Mouse (Mus musculus): Measurements from ENCODE around the gene Zfp692. TPM values are rescaled to one million over a fixed set of nuclear protein-coding genes. Genes with fewer than 3 reads are reported as not detected.
A peak's percentile ranks its signal among the peaks of the same experiment; 100 is the strongest.
"Not testable (repeated sequence)": the region's sequence is repeated elsewhere in the genome, so short reads cannot be mapped to it uniquely, and the experiment has no call there.

The Zfp692 gene
- polyA plus RNA-seq, 1 experiment from 2014 or later: 25.6 TPM

DNA sequence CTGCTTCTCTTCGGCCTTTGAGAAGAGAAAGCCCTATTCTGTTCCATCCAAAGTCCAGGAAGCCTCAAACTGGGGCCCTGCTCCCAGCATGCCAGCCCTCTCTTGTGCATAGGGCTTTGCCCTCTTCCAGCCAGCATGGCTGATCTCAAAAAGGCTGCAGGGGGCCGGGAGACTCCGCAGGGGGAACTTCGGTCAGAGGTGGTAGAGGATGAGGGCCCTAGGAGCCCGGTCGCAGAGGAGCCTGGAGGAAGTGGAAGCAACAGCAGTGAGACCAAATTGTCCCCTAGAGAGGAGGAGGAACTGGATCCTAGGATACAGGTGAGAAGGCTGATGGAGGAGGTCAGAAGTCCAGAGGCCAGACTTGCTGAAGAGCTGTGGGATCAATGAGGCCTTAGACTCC is 24.7 kb downstream of the Zfp692 start:
- ATAC-seq (ENCODE audit: low read depth): 0 out of 2 replicates have a peak, but pooled peaks have one; percentile 0
- H3K27ac ChIP-seq (replicated peaks): no peak overlapping the region
- peaks cover 49% of the 10 kb centered on the region for H3K36me3 ChIP-seq
- H3K9me3 ChIP-seq: no peaks in the 10 kb centered on the region
- H3K9ac ChIP-seq: peak overlapping the region; percentile 89
- no peaks in the 10 kb centered on the region for H3K27me3 ChIP-seq
- peak overlapping the region; percentile 94 for H3K4me3 ChIP-seq
- peaks cover 51% of the 10 kb centered on the region for H3K4me1 ChIP-seq (replicated peaks)
- H3K4me2 ChIP-seq: peak overlapping the region; percentile 98
- WGBS: 82% methylated on average over 6 of the region's 6 CpGs

DNA sequence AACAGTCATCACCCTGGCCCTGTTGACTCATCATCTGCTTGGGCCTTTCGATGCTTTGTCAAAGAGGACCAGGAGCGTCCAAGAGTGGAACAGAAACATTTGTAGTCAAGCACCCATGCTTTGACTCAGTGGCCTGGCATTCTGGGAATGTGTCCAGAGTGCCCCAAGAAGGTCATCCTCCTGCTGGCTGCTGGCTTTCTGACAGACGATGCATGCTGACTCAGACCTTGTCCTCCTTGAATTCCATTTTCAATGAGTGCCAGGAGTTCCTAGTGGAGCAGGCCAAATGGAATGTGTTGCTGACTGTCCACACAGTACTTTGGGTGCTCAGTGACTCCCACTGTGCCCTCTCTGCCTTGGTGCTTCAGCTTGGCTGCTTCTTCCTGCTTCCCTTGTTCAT is 27.9 kb downstream of the Zfp692 start:
- 85% methylated on average over 3 of the region's 3 CpGs for WGBS
- Histone ChIP-seq H3K4me3 (no peak overlapping the region), H3K27me3 (no peaks in the 10 kb centered on the region), H3K4me1 (replicated peaks) (peaks cover 34% of the 10 kb centered on the region), H3K4me2 (no peak overlapping the region), H3K9me3 (no peaks in the 10 kb centered on the region), H3K36me3 (peaks cover 58% of the 10 kb centered on the region), H3K9ac (no peak overlapping the region), H3K27ac (replicated peaks) (no peak overlapping the region)
- ATAC-seq (ENCODE audit: low read depth): no peak

DNA sequence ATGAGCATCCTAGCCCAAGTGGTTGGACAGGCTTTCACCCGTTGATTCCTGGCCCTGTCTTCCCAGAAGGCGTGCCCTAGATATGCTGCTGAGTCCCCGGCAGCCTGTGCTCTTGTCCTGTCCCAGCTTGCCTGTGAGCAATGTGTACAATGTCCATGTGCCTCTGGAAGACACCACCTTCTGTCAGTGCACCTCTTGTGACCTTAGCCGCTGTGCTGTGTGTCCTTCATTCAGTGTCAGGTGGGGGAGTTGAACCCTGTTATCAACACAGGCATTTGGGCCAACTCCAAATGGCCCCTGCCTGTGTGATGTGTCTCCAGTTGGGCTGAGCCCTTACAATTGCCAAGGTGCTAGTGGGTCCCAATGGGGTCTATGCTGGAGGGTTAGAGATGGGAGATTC is 39.9 kb downstream of the Zfp692 start:
- H3K9me3 ChIP-seq: no peaks in the 10 kb centered on the region
- WGBS: 91% methylated on average over 4 of the region's 4 CpGs
- no peak overlapping the region for H3K27ac ChIP-seq (replicated peaks)
- no peak for ATAC-seq (ENCODE audit: low read depth)
- no peak overlapping the region for H3K9ac ChIP-seq
- H3K27me3 ChIP-seq: no peaks in the 10 kb centered on the region
- H3K36me3 ChIP-seq: peaks cover 63% of the 10 kb centered on the region
- H3K4me1 ChIP-seq (replicated peaks): no peaks in the 10 kb centered on the region
- no peak overlapping the region for H3K4me2 ChIP-seq
- H3K4me3 ChIP-seq: no peak overlapping the region

DNA sequence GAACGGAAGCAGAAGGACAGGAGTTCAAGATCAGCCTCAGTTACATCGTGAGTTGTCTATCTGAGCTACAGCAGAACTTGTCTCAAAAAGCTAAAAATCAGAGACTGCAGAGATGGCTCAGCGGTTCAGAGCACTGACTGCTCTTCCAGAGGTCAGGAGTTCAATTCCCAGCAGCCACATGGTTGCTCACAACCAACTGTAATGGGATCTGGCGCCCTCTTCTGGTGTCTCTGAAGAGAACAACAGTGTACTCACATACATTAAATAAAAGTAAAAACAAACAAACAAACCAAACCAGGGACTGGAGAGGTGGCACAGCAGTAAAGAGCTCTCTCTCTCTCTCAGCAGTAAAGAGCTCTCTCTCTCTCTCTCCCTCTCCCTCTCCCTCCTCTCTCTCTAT is 43.8 kb downstream of the Zfp692 start:
- no peak overlapping the region for H3K4me3 ChIP-seq
- 77% methylated on average over 4 of the region's 4 CpGs for WGBS
- H3K9ac ChIP-seq: no peak overlapping the region
- H3K4me1 ChIP-seq (replicated peaks): no peaks in the 10 kb centered on the region
- no peak overlapping the region for H3K27ac ChIP-seq (replicated peaks)
- H3K4me2 ChIP-seq: no peak overlapping the region
- no peak for ATAC-seq (ENCODE audit: low read depth)
- peaks cover 34% of the 10 kb centered on the region for H3K36me3 ChIP-seq
- H3K27me3 ChIP-seq: no peaks in the 10 kb centered on the region
- no peaks in the 10 kb centered on the region for H3K9me3 ChIP-seq

DNA sequence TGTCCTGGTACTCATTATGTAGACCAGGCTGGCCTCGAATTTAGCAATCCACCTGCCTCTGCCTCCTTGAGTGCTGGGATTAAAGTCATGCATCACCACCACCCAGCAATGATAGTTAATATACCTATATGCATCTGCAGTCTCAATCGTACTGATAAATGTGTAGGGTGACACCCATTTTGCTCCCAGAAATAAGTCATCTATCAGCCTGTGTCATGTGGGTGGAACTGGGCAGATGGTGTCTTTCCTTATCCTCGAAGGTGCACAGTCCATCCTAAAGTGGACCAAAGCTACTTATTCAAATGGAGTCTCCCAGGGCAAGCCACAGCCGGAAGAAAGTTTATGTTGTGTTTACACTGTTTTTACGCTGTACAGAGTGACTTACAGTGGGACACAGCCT is 44.3 kb downstream of the Zfp692 start:
- no peak for ATAC-seq (ENCODE audit: low read depth)
- Histone ChIP-seq H3K27me3 (no peaks in the 10 kb centered on the region), H3K36me3 (peaks cover 28% of the 10 kb centered on the region), H3K9me3 (no peaks in the 10 kb centered on the region), H3K9ac (no peak overlapping the region), H3K4me1 (replicated peaks) (no peaks in the 10 kb centered on the region), H3K4me2 (no peak overlapping the region), H3K4me3 (no peak overlapping the region), H3K27ac (replicated peaks) (no peak overlapping the region)
- WGBS: 88% methylated on average over 5 of the region's 5 CpGs

DNA sequence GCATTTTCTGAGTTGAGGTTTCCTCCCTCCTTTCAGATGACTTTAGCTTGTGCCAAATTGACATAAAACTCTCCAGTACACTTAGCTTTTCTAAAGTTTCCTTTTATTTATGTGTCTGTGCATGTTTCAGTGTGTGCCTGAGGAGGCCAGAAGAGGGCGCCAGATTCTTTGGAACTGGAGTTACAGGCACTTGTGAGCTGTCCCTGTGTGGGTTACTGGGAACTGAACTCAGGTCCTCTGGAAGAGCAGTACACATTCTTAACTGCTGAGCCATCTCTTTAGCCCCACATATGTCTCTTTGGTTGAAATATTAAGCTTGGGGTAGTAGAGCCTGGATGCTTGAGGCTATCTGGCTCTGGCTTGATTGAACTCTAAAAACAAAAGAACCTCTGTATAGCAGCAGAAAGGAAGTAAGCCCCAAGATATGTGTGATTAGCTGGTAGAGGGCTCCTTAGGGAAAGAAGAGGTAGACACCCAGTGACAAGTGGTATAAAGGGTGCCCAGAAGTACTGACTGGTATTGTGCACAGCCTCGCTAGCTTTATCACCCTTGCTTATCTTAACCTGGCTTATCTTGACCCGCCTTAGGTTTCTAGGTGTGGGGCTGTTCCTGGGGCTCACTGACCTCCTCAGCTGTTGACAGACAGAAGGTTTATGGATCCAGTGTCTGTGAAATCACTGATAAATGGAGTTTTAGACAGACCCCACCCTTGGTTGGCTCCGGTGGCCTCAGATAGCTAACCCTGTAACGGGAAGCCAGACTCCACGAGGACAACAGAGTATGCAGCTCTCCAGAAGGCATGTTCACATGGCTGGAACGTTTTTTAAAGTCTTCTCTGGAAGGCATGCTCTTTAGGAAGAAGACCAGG is 46.0 kb downstream of the Zfp692 start:
- no peak for ATAC-seq (ENCODE audit: low read depth)
- H3K9ac ChIP-seq: no peak overlapping the region
- no peaks in the 10 kb centered on the region for H3K27me3 ChIP-seq
- H3K4me2 ChIP-seq: no peak overlapping the region
- WGBS: 67% methylated on average over 7 of the region's 7 CpGs
- no peaks in the 10 kb centered on the region for H3K9me3 ChIP-seq
- H3K27ac ChIP-seq (replicated peaks): no peak overlapping the region
- peaks cover 11% of the 10 kb centered on the region for H3K36me3 ChIP-seq
- no peak overlapping the region for H3K4me3 ChIP-seq
- H3K4me1 ChIP-seq (replicated peaks): no peaks in the 10 kb centered on the region

DNA sequence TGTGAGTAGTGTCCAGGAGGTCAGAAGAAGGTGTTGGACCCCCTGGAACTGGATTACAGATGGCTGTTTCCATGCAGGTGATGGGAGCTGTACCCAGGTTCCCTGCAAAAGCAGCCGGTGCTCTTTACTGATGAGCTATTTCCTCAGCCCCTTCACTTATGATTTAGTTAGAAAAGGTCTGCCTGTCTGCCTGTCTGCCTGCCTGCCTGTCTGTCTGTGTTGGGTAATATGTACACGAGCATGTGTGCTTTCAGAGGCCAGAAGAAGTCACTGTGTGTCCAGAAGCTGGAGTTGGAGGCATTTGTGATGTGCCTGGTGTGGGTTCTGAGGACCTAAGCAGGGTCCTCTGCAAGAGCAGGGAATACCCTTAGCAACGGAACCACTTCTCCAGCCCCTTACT is 46.8 kb downstream of the Zfp692 start:
- Histone ChIP-seq H3K4me1 (replicated peaks) (no peaks in the 10 kb centered on the region), H3K27me3 (no peaks in the 10 kb centered on the region), H3K4me2 (no peak overlapping the region), H3K9ac (no peak overlapping the region), H3K27ac (replicated peaks) (no peak overlapping the region), H3K9me3 (no peaks in the 10 kb centered on the region), H3K4me3 (no peak overlapping the region), H3K36me3 (0 out of 2 replicates have a peak, but pooled peaks cover 6% of the 10 kb centered on the region)
- WGBS: 91% methylated on average over 3 of the region's 3 CpGs
- no peak for ATAC-seq (ENCODE audit: low read depth)

DNA sequence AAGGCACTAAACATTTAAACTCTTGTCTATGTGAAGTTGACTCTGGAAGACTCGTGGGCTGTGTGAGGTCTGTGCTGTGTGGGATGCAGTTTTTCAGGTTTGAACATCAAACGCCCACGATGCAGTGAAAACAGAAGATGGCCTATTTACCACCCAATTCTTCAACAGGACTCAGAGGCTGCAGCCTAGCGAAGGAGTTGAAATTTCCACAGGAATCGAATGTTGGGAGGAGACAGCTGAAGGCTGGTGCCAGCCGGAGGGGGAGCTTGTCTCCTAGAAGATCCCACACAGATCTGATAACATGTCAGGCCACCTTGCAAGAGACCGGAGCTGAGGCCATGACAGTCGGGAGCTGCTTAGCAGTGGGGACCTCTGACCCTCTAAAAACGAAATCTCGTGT is 47.6 kb downstream of the Zfp692 start:
- ATAC-seq (ENCODE audit: low read depth): no peak
- Histone ChIP-seq H3K4me3 (no peak overlapping the region), H3K4me1 (replicated peaks) (no peaks in the 10 kb centered on the region), H3K27ac (replicated peaks) (no peak overlapping the region), H3K36me3 (0 out of 2 replicates have a peak, but pooled peaks cover 6% of the 10 kb centered on the region), H3K27me3 (no peaks in the 10 kb centered on the region), H3K4me2 (no peak overlapping the region), H3K9me3 (no peaks in the 10 kb centered on the region), H3K9ac (no peak overlapping the region)
- WGBS: 83% methylated on average over 10 of the region's 10 CpGs

DNA sequence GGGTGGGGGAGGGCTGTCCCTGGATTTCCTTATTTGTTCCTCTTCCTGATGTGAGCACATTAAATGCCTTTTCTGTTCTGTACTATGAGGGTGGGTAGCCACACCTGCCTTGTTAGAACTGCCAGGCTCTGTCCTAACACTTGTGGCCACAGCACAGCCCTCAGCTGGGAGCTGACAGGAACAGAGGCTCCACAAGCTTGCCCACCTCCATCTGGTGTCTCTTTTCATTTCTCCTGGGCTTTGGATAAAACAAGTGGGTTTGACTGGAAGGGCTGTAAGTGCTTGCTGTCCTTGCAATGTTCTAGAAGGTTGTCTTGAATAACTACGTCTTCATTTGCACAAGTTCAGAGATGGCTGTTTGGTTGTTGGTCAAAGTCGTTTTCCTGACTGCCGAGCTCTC is 48.1 kb downstream of the Zfp692 start:
- Histone ChIP-seq H3K4me3 (no peak overlapping the region), H3K4me2 (no peak overlapping the region)
- 78% methylated on average over 3 of the region's 3 CpGs for WGBS

DNA sequence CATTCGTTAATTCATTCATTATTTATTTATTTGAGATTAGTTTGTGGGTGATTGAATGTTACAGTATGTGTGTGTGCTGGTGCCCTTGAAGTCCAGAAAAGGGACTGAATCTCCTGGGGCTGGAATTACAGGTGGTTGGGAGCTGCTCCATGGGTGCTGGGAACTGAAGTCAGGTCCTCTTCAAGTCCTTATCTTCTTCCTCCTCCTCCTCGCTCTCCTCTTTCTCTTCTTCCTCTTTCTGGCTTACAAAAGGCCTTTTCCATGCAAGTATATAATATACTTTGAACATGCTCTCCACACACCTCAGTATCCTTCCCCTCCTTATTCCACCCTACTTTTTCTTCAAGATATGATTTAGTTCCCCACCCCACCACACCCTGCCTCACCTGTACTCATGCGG is 50.2 kb downstream of the Zfp692 start:
- H3K4me1 ChIP-seq (replicated peaks): no peaks in the 10 kb centered on the region
- no peaks in the 10 kb centered on the region for H3K9me3 ChIP-seq
- H3K27ac ChIP-seq (replicated peaks): no peak overlapping the region
- H3K9ac ChIP-seq: no peak overlapping the region
- H3K4me2 ChIP-seq: no peak overlapping the region
- no peaks in the 10 kb centered on the region for H3K27me3 ChIP-seq
- WGBS: 91% methylated on average over 3 of the region's 3 CpGs
- no peak overlapping the region for H3K4me3 ChIP-seq
- H3K36me3 ChIP-seq: no peaks in the 10 kb centered on the region
- no peak for ATAC-seq (ENCODE audit: low read depth)

More for the DNA sequence above, 48.1 kb downstream of the Zfp692 start:
- no peaks in the 10 kb centered on the region for H3K27me3 ChIP-seq
- H3K36me3 ChIP-seq: 0 out of 2 replicates have a peak, but pooled peaks cover 6% of the 10 kb centered on the region
- no peak for ATAC-seq (ENCODE audit: low read depth)
- H3K4me1 ChIP-seq (replicated peaks): no peaks in the 10 kb centered on the region
- H3K9me3 ChIP-seq: no peaks in the 10 kb centered on the region
- no peak overlapping the region for H3K27ac ChIP-seq (replicated peaks)
- no peak overlapping the region for H3K9ac ChIP-seq

DNA sequence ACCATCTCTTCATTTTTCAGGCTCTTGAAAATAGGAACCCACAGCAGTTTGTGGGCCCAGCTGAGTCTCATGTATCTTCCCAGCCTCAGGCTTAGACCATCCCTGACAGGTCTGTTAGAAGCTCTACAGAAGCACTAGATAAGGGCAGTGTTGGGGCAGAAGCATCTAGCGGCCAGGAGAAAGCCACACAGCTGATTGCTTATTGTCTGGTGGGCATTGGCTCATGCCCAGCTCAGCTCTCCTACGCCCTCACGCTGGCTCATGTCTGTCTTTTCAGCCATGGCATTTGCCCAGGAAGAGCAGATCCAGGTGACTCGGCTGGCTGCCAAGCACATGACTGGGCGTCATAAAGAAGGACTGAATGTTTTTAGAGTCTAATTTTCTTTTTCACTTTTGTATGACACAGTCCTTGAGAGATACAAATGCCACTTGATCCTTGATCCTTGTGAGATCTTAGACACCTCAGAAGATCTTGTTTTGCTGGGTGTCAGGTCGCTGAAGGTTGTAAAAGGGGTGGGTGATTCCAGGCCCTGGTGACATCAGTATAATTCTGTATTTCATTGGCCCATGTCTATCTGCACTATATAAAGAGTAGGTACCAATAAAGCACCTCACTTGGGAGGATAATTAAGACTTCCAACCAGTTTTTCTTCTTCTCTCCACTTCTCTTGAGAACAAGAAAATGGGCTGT is 51.1 kb downstream of the Zfp692 start:
- H3K36me3 ChIP-seq: no peaks in the 10 kb centered on the region
- H3K27me3 ChIP-seq: no peaks in the 10 kb centered on the region
- ATAC-seq (ENCODE audit: low read depth): no peak
- H3K27ac ChIP-seq (replicated peaks): no peak overlapping the region
- H3K4me3 ChIP-seq: no peak overlapping the region
- H3K4me2 ChIP-seq: no peak overlapping the region
- WGBS: 85% methylated on average over 6 of the region's 6 CpGs
- no peaks in the 10 kb centered on the region for H3K9me3 ChIP-seq
- H3K9ac ChIP-seq: no peak overlapping the region
- no peaks in the 10 kb centered on the region for H3K4me1 ChIP-seq (replicated peaks)

DNA sequence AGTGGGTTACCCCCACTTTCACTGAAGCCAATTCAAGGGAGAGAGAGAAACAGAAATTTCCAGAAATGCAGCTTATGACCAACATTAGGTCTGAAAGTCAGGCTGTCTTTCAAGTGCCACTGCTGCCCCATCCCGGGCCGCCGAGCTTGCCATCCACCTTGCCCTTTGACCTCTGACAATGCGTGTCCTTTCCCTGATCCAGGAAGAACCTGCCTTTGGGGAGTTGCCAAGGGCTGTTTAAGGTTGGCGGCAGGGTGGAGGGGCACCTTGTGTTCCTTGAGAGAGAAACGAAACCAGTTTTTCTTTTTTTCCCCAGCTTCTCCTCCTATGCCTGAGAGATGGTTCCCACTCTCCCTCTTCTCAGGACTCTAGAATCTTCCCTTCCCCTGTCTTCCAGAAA is 55.7 kb downstream of the Zfp692 start:
- H3K4me1 ChIP-seq (replicated peaks); H3K27ac ChIP-seq (replicated peaks); H3K27me3 ChIP-seq; H3K4me3 ChIP-seq; ATAC-seq (ENCODE audit: low read depth); H3K4me2 ChIP-seq; H3K9me3 ChIP-seq; H3K36me3 ChIP-seq; H3K9ac ChIP-seq: not testable (repeated sequence)
- WGBS: no CpG with 5 or more reads among the region's 6 CpGs

All from neural tube, embryonic 13.5 days (tissue).